Mouse (Mus musculus): ENCODE results near the gene Thsd4. TPM values are rescaled to one million over a fixed set of nuclear protein-coding genes. Genes with fewer than 3 reads are reported as not detected.

The Thsd4 gene
- total RNA-seq, 2 experiments from 2014 or later: not detected

GRCm38 (mm10) chr9:60458468-60458962 lies 63.3 kb downstream of the Thsd4 start:
- no peak for ATAC-seq (replicated peaks; ENCODE audit: poor library complexity, severe bottlenecking)

DNA sequence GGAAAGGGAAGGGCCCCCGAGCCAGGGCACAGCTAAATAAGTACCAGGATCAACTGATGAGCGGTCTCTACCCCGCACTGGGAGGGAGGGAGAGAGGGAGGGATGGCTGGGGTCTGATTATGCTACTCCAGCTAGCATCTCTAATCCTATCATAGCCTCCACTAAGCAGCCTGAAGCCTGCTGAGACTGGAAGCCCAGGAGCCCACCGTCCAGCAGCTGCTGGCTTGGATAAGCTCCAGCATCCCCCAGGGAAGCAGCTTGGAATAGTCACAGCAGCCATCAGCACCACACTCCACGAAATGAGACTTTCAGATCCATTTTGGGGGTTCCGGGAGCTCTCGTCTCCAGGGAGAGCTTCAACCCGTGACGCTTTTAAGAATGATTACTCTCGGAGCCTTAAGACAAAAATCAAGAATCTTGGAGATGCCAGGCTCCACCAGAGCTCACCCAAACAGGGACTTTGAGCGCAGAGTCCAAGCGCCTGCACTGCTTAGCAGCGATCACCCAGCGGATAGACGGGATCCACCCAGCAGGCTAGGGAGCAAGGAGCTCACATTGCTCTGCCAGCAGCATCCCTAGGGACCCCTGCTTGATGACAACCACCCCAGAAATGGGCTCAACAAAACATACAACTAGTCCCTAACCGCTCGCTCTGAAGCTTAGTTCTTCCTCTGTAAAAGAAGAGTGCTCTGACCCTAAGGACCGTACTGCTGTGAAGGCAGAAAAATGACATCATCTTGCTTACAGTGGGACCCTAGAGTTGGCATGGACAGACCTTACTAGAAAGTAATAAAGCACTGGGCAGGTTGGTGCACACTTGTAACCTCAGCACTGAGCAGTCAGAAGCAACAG lies 64.3 kb downstream of the Thsd4 start:
- no peak for ATAC-seq (replicated peaks; ENCODE audit: poor library complexity, severe bottlenecking)

DNA sequence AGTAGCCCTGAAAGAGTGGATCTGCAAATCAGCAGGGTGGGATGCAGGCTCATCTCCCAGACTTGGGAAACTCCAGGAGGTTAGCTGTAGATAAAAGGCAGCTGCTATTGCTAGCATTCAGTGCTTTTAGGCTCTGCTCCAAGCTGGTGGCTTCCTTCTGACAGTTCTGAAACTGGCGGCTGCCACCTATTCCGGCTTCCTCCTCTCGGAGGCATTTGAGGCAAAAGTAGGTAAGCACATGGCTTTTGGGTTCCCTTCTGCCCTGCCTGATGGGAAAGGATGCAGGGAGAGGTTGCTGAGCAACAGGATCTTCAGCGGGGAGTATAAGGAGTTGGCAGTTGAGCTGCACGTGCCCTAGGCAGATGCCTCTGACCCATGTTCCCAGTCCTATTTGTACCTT lies 65.2 kb downstream of the Thsd4 start:
- ATAC-seq (replicated peaks; ENCODE audit: poor library complexity, severe bottlenecking): no peak

- no peak for ATAC-seq (replicated peaks; ENCODE audit: poor library complexity, severe bottlenecking)
Observed at GRCm38 (mm10) chr9:60454406-60455076, 67.3 kb downstream of the Thsd4 start.

GRCm38 (mm10) chr9:60449498-60449897 lies 72.3 kb downstream of the Thsd4 start:
- ATAC-seq (replicated peaks; ENCODE audit: poor library complexity, severe bottlenecking): no peak

DNA sequence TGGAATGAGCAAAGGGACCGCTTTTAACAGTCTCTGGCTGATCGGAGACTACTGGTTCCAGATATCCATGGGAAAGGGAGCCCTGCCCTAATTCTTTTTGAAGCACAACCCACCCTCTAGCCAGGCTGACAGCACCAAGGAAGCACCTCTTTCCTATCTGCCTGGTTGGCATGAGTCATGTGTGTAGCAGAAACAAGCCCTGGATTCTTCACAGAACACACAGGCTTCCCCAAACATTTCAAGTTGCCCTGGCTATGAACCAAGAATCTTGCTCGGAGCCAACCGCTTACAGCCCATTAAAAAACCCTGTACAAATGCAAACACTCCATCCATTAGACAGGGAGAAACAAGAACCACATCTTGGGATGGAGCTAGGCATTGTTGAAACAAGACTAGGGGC lies 76.0 kb downstream of the Thsd4 start:
- no peak for ATAC-seq (replicated peaks; ENCODE audit: poor library complexity, severe bottlenecking)

DNA sequence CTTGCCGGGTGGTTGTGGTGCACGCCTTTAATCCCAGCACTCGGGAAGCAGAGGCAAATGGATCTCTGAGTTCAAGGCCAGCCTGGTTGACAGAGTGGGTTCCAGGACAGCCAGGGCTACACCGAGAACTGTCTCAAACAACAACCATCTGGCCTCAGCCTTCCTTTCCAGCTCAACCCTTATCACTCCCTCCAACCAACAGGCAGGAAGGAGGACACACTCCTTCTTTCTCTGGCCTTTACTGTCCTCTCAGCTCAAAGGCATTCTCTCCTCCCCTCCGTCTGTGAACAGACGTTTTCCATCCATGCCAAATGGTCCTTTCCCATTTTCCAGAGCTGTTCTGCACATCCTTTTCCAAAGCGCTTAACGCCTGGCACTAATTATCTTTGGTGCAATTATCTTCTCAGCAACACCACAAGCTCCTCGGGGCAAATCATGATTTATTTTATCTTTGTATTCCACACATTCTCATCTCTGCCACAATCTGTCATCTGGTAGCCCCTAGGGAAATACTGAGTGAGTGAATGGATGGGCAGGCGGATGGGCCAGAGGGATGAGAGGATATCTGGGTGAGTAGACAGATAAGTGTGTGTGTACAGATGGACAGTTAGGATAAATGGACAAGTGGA lies 80.5 kb downstream of the Thsd4 start:
- ATAC-seq (replicated peaks; ENCODE audit: poor library complexity, severe bottlenecking): no peak

DNA sequence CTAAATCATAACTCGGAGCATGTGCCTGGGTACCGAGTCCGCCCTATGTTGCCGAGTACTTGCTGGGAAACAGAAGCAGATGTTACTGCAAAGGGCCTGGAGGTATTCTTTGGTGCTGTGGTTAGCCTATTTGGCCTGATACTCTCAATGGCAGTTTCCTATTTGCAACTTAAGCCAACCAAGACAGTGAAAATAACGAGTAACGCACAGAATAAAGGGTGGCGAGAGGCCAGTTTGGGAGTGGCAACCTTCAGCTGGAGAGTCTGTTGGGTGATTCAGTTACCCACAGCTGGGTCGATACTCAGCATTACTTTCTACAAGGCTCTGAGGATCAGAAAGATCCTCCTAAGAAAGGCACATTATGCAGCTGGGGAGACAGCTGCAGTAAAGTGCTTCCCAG lies 81.3 kb downstream of the Thsd4 start:
- ATAC-seq (replicated peaks; ENCODE audit: poor library complexity, severe bottlenecking): no peak

DNA sequence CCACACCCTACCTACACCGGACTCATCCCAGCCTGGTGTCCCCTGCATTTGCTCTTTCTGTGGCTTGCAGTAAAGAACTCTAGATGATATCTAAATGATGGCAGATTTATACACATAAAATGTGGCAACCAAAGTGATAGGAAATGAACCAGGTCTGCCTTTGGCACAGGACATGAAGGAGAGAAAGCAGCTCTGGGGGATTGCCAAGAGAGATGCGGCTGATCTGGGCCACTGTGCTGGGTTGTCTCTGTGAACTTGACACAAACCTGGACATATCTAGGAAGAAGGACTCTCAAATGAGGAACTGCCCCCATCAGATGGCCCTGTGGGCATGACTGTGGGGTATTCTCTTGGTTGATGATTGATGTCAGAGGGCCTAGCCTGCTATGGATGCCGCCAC lies 85.6 kb downstream of the Thsd4 start:
- ATAC-seq (replicated peaks; ENCODE audit: poor library complexity, severe bottlenecking): no peak

DNA sequence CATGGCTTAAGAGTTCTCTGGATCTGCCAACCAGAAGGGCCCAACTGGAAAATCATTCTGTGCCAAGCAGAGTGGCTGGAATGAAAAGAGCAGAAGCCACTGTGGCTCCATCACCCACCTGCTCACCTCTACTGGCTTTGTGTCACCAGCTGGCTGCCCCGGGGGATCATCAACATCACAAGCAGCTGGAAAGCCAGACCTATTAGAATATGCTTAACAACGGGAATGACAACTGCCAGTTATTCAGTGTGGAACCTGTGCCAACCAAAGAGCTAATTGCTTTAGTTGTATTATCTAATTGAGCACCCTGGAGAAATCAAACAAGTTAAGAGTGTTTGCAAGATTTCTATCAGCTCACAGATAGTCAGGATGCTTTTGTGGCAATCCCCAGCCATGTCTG lies 87.8 kb downstream of the Thsd4 start:
- ATAC-seq (replicated peaks; ENCODE audit: poor library complexity, severe bottlenecking): no peak

- no peak for ATAC-seq (replicated peaks; ENCODE audit: poor library complexity, severe bottlenecking)
Observed at GRCm38 (mm10) chr9:60431924-60432323, 89.9 kb downstream of the Thsd4 start.

GRCm38 (mm10) chr9:60430017-60430416 lies 91.8 kb downstream of the Thsd4 start:
- ATAC-seq (replicated peaks; ENCODE audit: poor library complexity, severe bottlenecking): no peak

- ATAC-seq (replicated peaks; ENCODE audit: poor library complexity, severe bottlenecking): no peak
Observed at GRCm38 (mm10) chr9:60414076-60414755, 107.6 kb downstream of the Thsd4 start.

- ATAC-seq (replicated peaks; ENCODE audit: poor library complexity, severe bottlenecking): no peak
Observed at GRCm38 (mm10) chr9:60410872-60411635, 110.8 kb downstream of the Thsd4 start.

GRCm38 (mm10) chr9:60407374-60407773 lies 114.5 kb downstream of the Thsd4 start:
- no peak for ATAC-seq (replicated peaks; ENCODE audit: poor library complexity, severe bottlenecking)

DNA sequence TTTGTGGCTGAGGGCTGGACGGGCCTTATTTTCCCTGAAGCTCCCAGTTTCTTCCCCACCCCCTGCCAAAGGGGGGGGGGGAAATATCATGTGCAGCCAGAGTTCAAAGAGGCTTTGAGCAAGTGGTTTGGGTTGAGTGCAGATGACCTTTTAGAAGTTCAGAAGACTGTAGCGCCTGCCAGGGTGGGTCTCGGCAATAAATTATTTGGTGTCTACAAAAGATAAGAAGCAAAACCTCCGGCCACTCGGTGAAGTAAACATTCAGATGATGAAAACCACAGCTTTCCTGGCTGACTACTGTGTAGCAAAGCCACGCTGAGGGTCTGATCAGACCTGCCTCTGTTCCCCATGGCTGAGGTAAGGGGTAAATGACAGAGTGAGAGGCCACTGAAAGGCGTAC lies 116.1 kb downstream of the Thsd4 start:
- ATAC-seq (replicated peaks; ENCODE audit: poor library complexity, severe bottlenecking): no peak

DNA sequence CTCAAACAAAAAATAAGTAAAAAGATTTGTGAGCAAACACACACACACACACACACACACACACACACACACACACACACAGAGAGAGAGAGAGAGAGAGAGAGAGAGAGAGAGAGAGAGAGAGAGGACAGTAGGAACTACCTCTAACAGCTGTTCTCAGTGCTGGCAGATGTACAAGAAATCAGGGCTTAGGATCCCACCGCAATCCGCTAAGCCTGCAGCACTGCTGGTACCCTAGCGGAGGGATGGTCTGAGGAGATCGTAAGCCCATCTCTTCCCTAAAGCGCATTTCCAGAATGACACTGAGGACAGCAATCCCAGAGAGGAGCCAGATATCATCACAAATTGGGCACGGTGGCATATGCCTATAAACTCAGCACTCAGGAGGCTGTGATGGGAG lies 119.2 kb downstream of the Thsd4 start:
- no peak for ATAC-seq (replicated peaks; ENCODE audit: poor library complexity, severe bottlenecking)

DNA sequence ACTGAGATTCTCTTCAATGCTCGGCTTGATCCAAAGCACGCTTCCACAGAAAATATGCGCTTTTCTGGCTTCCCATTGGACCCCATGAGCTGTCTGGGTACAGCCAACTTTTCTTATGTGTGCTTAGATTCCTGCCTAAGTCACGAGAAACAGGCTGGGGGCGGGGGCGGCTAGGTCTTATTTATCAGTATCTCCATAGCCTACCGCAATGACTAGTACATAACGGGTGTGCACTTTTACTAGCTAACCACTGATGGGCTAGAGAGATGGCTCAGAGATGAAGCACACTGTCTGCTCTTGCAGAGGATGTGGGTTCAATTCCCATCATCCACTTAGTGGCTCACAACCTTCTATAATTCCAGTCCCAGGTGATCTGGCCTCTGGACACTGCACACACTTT lies 121.8 kb downstream of the Thsd4 start:
- ATAC-seq (replicated peaks; ENCODE audit: poor library complexity, severe bottlenecking): no peak

- no peak for ATAC-seq (replicated peaks; ENCODE audit: poor library complexity, severe bottlenecking)
Observed at GRCm38 (mm10) chr9:60398073-60398472, 123.8 kb downstream of the Thsd4 start.

DNA sequence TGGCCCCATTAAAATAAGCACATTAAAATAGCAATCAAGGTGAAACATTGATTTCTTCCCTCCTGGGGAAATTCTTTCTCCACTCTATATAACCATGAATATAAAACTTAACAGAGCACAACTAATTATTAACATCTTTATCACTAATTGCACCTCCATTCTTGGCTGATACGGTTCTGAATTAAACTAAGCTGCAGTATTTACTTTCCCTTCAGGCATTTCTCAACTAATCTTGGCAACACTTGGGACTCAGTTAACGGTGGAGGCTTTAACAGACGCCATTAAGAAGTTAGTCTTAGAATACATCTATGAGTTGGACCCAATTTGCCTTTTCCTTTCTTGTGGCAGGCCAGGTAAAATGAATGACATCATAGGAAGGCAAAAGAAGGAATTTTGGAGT lies 125.8 kb downstream of the Thsd4 start:
- no peak for ATAC-seq (replicated peaks; ENCODE audit: poor library complexity, severe bottlenecking)

All from granulocyte monocyte progenitor cell, adult 5-6 weeks (primary cell).